Mouse (Mus musculus) layer of hippocampus, adult 9-10 months (tissue): Measurements from ENCODE around the gene Tmem45a2.
"Not testable (repeated sequence)": the region's sequence is repeated elsewhere in the genome, so short reads cannot be mapped to it uniquely, and the experiment has no call there.

ENCODE experiments used
- DNase-seq: peaks from one replicate; pipeline ENCODE4 v3.0.0; 2022; ENCODE audit warnings: low spot score

Gene Tmem45a2

DNA sequence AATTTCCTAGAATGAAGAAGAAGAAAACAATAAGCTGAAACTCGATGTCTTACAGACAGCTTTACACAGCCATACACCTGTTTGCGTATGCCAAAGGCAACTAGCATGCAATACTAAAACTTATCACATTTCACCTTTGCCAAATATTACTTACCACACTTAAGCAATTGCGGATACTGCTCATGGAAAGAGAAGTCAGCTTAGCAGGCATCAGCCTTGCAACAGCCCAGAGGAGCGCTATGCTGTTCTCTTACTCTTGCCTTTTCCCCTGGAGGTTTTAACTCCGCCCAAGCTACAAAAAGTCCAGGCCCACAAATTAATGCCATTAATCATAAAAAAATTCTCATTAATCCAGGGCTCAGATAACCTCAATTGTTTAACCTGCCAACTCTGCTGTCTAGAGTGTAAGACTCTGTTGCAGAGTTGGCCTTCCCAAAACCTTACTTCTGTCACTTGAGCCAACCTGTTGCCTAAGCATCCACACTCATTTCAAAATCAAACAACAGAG, at the start of gene Tmem45a2:
Gene Tmem45a2 (minus strand): TSS at position 241 of the 508 bp plus-strand sequence.
- no peak for DNase-seq

DNA sequence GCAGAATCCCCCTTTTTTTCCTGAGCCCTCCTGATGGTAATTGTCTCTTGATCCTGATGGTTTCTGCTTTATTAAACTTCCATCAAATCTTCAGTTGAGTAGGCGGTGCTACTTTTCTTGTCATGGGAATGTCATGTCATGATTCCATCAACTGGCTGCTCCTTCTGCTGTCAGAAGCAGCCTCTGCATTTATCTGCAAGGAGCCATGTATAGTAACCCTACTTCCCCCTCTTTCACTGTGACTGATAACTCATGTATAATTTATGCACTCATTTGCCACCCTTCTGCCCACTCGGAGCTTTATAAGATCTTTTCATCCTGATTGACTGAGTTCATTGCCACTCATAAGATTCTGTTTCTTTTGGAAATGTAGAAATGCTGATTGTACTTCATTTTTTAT, 46.4 kb upstream of the Tmem45a2 start:
- no peak for DNase-seq

DNA sequence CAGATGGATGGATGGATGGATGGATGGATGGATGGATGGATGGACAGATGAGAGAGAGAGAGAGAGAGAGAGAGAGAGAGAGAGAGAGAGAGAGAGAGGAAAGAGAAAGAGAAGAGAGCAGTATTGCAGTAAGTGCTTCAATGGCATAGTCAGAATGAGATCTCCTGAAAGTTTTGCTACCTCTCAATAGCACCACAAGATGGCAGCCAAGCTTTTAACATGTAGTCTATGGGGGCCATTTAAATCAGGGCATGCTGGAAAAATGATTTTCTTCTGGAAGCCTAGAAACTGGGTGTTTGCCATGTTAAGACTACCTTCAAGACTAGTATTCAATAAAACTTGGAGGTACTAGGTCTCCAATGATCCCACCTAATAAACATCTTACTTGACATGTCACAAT, 44.9 kb upstream of the Tmem45a2 start:
- DNase-seq: no peak

DNA sequence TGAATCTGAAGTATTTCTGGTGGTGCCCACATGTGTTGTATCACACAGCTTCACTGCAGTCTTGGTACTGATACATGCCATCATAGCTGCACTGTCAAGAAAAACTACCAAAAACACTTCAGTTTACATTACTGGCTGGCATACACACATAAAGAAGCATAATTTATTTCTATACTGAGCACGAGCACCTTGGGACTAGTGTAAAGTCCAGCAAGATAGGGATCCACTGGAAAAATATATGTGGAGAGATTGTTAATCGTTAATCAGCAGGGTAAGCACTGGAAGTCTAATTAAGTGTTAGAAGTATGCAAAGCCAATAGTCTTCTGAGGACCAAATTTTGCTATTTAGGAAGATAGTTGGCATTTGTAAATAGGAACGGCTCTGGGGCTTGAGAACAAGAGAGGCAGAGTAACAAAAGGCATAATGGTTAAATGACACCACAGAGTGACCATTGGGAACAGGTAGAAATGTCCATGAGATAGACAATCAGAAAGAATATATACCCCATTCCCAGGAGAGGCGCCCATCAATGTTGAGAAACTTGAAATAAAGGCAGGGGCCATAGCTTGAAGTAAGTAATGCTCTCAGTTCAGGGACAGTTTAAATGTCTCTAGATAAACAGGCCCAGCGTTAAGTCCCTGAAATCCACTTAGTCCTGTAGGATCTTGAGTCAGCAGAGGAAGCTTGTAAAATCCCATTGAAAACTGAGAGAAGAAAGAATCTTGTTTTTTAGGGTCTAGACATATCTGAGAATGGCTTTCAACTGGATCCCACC, 35.2 kb upstream of the Tmem45a2 start:
- DNase-seq: no peak

DNA sequence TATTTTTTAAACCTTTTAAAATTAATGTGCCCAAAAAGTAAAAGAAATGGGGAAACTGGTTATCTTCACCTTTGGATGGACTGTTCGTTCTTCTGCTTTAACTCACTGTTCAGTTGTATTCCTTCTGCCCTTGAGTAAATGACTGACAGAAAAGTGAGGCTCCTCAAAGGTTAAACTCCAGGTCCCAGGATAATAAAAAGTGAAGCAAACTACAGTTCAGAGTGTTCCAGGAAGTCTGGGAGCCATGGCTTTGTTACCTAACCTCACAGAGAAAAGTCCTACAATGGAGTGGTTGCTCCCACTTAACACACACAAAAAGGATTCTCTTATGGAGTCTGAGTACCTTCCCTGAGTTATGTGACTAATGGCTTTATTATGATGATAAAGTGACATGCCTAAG, 30.0 kb upstream of the Tmem45a2 start:
- no peak for DNase-seq

DNA sequence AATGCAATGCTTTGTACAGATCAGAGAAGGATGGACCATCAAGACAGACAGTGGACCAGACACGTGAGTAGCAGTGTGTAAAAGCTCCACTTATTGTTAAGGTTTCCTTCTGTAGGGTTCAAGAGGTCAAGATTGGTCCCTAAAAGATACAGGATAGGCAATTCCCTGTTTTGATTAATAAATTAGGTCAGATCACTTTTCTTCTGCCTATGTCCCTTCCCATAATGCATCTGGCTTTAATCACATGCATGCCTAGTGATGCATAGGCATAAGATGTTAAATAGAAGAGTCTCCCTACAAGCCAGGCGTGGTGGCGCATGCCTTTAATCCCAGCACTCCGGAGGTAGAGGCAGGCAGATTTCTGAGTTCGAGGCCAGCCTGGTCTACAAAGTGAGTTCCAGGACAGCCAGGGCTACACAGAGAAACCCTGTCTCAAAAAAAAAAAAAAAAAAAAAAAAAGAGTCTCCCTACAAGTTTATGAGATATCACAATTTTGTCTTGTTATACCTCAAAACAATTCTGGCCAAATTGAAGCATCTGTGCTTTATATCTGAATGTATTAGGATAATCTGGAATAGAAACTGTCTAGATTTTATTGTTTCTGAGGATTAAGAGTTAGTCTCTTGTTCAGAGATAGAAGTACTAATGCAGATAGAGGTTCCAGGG, 28.5 kb upstream of the Tmem45a2 start:
- DNase-seq: no peak

DNA sequence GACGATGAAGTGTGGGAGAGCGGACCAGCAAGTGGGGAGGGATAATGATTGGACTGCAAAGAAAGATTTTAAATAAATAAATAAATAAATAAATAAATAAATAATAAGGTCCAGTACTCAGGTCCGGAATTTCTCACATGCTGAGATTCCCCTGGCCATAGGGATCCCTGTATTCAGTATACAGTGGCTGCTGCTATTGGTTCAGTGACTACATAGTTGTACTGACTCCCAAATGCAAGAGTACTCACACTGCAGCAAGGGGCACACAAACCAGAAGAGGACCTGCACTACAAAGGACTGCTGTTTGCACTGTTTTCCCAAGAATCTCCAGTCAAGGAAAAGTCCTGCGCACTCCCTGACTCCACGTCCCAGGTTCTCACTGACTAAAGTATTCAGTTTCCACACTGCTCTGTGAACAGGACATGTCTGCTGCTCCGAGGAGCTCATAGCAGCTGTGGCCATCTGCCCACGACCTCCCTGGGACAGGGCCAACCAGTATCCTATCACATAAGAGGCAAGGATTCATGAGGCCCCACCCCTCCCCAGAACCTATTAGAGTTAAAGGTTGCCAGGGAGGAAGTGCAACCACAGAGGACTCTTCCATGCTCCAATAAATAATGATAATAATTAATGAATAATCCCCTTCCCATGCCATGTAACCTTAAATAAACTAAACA, 27.4 kb upstream of the Tmem45a2 start:
- no peak for DNase-seq

DNA sequence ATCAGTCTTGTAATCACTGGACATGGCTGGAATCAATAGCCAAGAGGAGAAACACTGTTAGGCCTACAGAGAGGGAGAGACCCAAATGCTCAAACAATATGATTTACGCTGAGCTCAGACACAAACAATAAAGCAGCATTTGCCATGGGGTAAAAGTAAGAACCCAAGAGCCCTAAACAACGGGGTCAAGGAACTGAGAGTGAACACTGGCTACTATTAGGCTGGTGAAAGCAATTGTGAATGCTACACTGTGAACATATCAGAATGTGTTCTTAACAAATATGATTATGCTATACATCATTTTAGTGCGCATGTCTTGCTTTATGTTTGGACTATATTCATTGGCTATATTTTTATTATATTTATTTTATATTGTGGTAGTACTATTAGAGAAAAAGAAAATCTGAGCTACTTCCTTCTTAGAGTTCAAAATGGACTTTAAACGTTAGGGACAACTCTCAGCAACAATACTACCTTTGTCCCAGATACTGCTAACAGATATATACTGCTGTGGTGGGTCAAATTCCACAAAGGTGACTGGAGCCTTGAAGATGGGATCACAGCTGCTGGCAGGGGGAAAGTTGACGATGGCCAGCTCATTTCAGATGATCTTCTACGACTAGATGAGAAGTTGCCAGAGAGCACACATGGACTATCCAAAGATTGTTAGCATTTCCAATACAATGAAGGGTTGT, 21.9 kb upstream of the Tmem45a2 start:
- DNase-seq: no peak

DNA sequence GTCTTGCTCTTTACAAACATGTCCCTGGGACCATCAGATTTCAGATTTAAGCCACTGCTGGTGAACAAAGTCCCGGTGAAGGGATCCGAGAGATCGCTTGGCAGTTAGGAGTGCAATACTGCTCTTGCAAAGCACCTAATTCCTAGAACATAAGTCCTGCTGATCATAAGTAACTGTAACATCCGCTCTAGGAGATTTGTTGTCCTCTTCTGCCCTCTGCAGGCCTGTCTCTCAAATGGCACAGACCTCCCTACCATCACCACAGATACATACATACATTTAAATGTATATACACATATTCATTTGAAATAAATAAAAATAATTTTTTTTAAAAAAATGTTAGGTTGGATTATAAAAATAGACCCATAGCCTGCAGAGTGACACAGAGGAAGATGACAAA, 21.3 kb upstream of the Tmem45a2 start:
- peak; percentile 24 for DNase-seq

DNA sequence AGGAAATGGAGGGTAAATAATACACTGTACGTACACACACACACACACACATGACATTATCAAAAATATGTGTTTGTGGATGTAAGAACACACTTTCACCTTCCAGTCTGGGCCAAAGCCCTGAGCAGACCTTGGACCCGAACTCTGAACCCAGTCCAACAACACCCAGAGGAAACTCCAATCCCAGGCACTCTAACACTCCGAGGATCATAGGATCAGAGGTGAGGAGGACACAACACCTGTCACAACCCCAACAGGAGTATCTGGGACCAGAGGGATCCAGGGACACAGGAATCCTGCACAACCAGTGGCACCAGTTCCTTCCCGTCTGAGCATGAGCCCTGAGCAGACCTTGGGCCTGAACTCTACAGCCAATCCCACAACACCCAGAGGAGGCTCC, 8.4 kb upstream of the Tmem45a2 start:
- DNase-seq: no peak

DNA sequence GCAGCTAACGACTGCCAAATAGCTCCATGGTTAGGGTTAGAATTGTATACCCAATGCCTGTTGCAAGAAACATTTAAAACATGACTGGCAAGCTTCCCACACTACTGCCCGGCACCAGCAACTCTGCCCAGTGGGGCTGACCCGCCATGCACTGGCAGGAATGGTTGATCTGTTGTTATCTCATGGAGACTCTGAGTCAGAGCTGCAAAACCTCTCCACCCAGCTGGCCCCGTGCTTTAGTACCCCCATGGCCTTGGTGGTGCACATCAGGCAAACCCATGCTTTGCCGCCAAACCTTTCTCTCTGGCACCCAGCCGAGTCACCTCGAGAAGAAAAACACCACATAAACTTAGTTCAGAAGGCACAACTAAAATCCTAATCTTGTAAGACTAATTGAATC, 4.8 kb upstream of the Tmem45a2 start:
- no peak for DNase-seq

DNA sequence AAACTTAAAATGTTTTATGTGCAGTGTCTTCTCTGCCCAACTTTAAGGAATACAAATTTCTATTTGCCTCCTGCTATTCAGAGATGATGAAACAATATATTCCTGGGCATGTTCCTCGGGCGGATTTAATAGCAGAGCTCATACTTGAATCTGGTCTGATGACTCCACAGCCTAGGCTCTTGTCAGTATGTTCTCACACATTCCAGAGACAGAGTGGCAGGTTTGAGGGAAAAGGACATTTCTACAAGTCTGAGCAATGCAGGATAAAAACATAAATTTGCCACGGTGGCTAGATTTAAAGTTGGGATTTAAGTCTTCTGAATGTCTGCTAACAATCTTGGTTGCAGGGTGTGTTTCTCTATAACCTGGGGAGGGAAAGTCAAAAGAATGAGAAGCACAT, 9.1 kb downstream of the Tmem45a2 start:
- DNase-seq: no peak

DNA sequence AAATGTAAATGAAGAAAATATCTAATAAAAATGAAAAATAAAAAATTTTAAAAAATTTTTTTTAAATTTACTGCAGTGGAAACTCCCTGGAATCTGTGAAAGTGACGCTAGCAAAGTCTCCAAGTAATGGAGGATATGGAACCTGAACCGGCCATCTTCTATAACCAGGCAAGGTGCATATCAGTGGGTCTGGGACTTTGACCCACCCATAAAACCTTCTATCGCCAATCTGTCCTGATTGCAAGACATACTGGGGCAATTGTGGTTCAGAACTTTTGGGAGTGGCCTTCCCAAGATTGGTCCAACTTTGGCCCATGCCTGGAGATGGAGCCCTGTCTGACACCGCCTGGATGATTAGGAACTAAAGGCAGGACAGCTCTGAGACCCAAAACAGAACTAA, 14.2 kb downstream of the Tmem45a2 start:
- no peak for DNase-seq

DNA sequence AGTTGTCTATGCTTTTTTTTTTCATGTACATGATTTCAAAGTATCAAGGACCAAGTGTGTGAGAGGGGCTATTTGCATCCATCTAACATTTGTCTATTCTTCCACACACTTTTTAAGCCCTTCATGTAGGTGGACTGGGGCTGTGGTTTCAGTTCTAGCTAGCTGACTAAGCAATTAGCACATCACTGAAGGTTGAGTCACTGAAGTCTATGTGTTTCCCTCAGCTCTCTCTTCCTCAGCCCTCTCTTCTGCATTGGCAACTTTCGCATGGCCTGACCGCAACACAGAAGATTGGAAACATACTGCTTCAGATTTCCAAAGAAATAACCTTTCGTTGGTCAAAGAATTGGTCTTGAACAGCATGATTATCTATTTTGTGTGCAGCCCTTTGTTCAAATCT, 21.2 kb downstream of the Tmem45a2 start:
- DNase-seq: no peak

DNA sequence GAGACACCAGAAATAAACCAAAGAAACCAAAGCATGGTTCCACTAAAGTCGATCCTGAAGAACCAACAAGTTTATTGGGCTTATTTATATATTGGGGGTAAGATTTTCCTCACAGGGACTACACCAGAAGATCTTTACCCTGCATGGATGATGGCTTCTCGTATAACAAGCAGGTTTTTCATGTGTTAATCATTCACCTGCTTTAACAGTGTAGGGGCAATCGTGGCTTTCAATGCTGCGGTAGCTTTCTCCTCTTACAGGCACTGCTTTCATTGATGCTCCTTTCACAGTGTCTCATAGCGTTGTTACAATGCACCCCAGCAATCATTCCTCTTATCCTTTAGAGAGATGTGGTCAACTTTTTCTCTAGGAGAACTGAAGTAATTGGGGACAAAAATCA, 32.6 kb downstream of the Tmem45a2 start:
- no peak for DNase-seq

DNA sequence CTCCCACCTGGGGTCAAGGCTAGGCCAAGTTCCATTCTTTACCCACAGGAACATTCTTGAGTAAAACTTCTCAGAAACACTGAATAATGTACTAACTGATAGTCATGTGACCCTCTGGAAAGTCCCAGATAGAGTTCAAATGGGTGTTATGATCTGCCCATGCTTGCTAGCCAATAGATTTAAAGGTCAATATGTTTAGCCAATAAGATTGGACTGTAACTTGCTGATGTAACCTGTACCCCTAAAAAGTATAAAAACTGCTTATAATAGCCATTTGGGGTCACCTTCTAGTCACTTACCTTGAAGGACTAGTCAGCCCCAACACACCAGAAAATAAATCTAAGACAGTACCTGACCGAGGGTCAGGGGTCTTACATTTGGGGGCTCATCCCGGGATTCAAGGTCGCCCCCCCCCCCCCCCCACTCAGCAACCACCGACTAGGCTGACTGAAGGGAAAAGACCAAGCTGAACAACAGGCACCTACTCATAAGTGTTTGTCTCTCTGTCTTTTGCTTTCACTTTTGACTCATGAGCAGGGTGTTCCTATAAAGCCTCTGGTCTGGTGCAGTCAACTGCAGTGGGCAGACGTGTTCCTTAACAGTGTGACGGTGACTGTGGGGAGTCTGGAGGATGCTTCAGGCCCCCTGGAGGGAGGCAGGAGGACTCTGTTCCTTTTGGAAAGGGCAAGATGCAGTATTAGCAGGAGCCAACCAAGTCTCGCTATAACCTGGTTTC, 40.9 kb downstream of the Tmem45a2 start:
- no peak for DNase-seq

DNA sequence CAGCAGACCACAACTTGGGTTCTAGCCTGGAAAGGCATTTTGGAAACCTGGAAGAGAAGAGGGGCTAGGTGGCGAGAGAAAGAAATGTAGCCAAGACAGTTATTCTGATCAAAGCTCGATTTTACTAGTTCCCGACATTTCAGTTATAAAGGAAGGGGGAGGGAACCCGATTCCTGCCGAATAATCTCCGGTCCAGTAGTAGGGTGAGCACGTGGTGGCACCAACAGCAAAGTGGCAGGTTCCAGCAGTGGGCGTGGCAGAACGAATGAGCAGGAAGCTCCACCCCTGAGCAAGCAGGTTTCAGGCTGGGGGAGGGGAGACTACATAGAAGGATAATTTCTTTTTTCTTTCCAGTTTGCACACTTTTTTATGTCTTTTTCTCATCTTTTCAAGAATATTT, 72.9 kb downstream of the Tmem45a2 start:
- not testable (repeated sequence) for DNase-seq
